ENCODE assay signal across 10 mouse cellular contexts in genomic region chr7:145301341-145302005, GRCm38 (mm10). TPM values are rescaled to one million over a fixed set of nuclear protein-coding genes. Genes with fewer than 3 reads are reported as not detected.
DNase-seq lines count a peak whose midpoint lies in the region; ATAC-seq and TF ChIP-seq lines count a peak whose summit lies in the region.
"Had no signal": no experiment of that assay in that cellular context is flagged by ENCODE, and none has a peak within 500 bp of the region (broad histone marks: within the 10 kb centered on the region; RNA-seq: fewer than 3 reads in every experiment).

No protein-coding gene starts in this region.

- H3K4me3 ChIP-seq in heart, adult 2 months, result peak overlapping the region; percentile 36
- H3K4me3 ChIP-seq in heart, embryonic 12.5 days, result no peak overlapping the region
- no peak overlapping the region for H3K4me3 ChIP-seq in embryonic facial prominence, embryonic 14.5 days (ENCODE audit: low read depth, low read length)
- no peak overlapping the region for H3K4me3 ChIP-seq in intestine, postnatal 0 days (ENCODE audit: low read depth, low read length)
- no peak overlapping the region for H3K4me3 ChIP-seq in forebrain, embryonic 12.5 days (replicated peaks)

- DNase-seq in heart, adult 2 months, result peak; percentile 53 to 69
- DNase-seq in MN1 (ENCODE audit: low spot score), result peak; percentile 24
- no peak for DNase-seq in embryonic facial prominence, embryonic 14.5 days (ENCODE audit: low spot score)
- DNase-seq in adrenal gland, postnatal 10 days, result no peak
- no peak for DNase-seq in layer of hippocampus, adult 18-20 months (ENCODE audit: low spot score in 2 of 2)

- TF ChIP-seq CTCF in heart, adult 2 months (IDR thresholded peaks at IDR 0.05), result no peak
- TF ChIP-seq CTCF in intestine, postnatal 0 days (IDR thresholded peaks at IDR 0.05; ENCODE audit: low read depth), result no peak

- 69% methylated on average over 6 of the region's 6 CpGs for WGBS in heart, adult 2 months
- WGBS in heart, embryonic 12.5 days, result 80% methylated on average over 6 of the region's 6 CpGs
- 76% methylated on average over 6 of the region's 6 CpGs for WGBS in embryonic facial prominence, embryonic 14.5 days
- WGBS in intestine, postnatal 0 days, result 81% methylated on average over 6 of the region's 6 CpGs
- WGBS in forebrain, embryonic 12.5 days, result 97% methylated on average over 6 of the region's 6 CpGs

- TF ChIP-seq POLR2A in heart, adult 2 months (IDR thresholded peaks at IDR 0.05; ENCODE audit: insufficient read depth, low read depth, low read length), result no peak

- TF ChIP-seq EP300 in heart, adult 2 months (IDR thresholded peaks at IDR 0.05; ENCODE audit: insufficient read depth, low read depth, low read length), result no peak

- intact Hi-C loops in heart, adult 2 months (cut with DNase I), result no loop called here

- no peaks in the 10 kb centered on the region; the same call in 1 of the 2 replicates for H3K9me3 ChIP-seq in heart, embryonic 12.5 days (replicated peaks)
- no peaks in the 10 kb centered on the region for H3K9me3 ChIP-seq in embryonic facial prominence, embryonic 14.5 days (ENCODE audit: control insufficient read depth, low read length)
- no peaks in the 10 kb centered on the region for H3K9me3 ChIP-seq in intestine, postnatal 0 days (ENCODE audit: control insufficient read depth)
- no peaks in the 10 kb centered on the region for H3K9me3 ChIP-seq in forebrain, embryonic 12.5 days

- H3K36me3 ChIP-seq in heart, adult 2 months (ENCODE audit: control insufficient read depth, insufficient read depth, low read length), result no peaks in the 10 kb centered on the region
- H3K36me3 ChIP-seq in heart, embryonic 12.5 days, result no peaks in the 10 kb centered on the region
- H3K36me3 ChIP-seq in embryonic facial prominence, embryonic 14.5 days (ENCODE audit: control insufficient read depth, insufficient read depth, low read length), result no peaks in the 10 kb centered on the region
- H3K36me3 ChIP-seq in intestine, postnatal 0 days (ENCODE audit: control insufficient read depth, insufficient read depth), result no peaks in the 10 kb centered on the region
- no peaks in the 10 kb centered on the region for H3K36me3 ChIP-seq in forebrain, embryonic 12.5 days (replicated peaks)

- H3K4me1 ChIP-seq in heart, adult 2 months (ENCODE audit: control insufficient read depth, insufficient read depth, low read length), result no peaks in the 10 kb centered on the region; the same call in 1 of the 2 replicates
- H3K4me1 ChIP-seq in heart, embryonic 12.5 days (replicated peaks), result peaks cover 5% of the 10 kb centered on the region
- H3K4me1 ChIP-seq in embryonic facial prominence, embryonic 14.5 days (ENCODE audit: control insufficient read depth, insufficient read depth, low read length), result peaks cover 28% of the 10 kb centered on the region
- H3K4me1 ChIP-seq in intestine, postnatal 0 days (replicated peaks; ENCODE audit: control insufficient read depth, insufficient read depth, low read length), result 0 out of 2 replicates have a peak, but pooled peaks cover 5% of the 10 kb centered on the region
- H3K4me1 ChIP-seq in forebrain, embryonic 12.5 days, result peaks cover 24% of the 10 kb centered on the region

- H3K9ac ChIP-seq in heart, adult 2 months (ENCODE audit: low read depth, low read length), result peak overlapping the region; percentile 54
- no peak overlapping the region for H3K9ac ChIP-seq in heart, embryonic 12.5 days
- no peak overlapping the region for H3K9ac ChIP-seq in embryonic facial prominence, embryonic 14.5 days (ENCODE audit: low read depth, low read length)
- no peak overlapping the region for H3K9ac ChIP-seq in intestine, postnatal 0 days (ENCODE audit: low read depth, low read length)
- H3K9ac ChIP-seq in forebrain, embryonic 12.5 days, result no peak overlapping the region

- peak overlapping the region; percentile 79 for H3K27ac ChIP-seq in heart, adult 2 months
- no peak overlapping the region for H3K27ac ChIP-seq in heart, embryonic 12.5 days (ENCODE audit: poor library complexity, severe bottlenecking)
- peak overlapping the region; percentile 56; the same call in 1 of the 2 replicates for H3K27ac ChIP-seq in embryonic facial prominence, embryonic 14.5 days (replicated peaks; ENCODE audit: low read depth, low read length)
- H3K27ac ChIP-seq in intestine, postnatal 0 days (ENCODE audit: low read depth, low read length), result no peak overlapping the region
- no peak overlapping the region for H3K27ac ChIP-seq in forebrain, embryonic 12.5 days

- H3K27me3 ChIP-seq in heart, adult 2 months (ENCODE audit: control insufficient read depth, insufficient read depth, low read length), result no peaks in the 10 kb centered on the region
- 0 out of 2 replicates have a peak, but pooled peaks cover 8% of the 10 kb centered on the region for H3K27me3 ChIP-seq in heart, embryonic 12.5 days (replicated peaks)
- no peaks in the 10 kb centered on the region for H3K27me3 ChIP-seq in embryonic facial prominence, embryonic 14.5 days (replicated peaks; ENCODE audit: control insufficient read depth, insufficient read depth, low read length)
- H3K27me3 ChIP-seq in intestine, postnatal 0 days (replicated peaks; ENCODE audit: control insufficient read depth, insufficient read depth, low read length), result no peaks in the 10 kb centered on the region
- no peaks in the 10 kb centered on the region for H3K27me3 ChIP-seq in forebrain, embryonic 12.5 days

- no peak overlapping the region for H3K4me2 ChIP-seq in heart, embryonic 12.5 days
- H3K4me2 ChIP-seq in embryonic facial prominence, embryonic 14.5 days (ENCODE audit: low read depth, low read length), result peak overlapping the region; percentile 3; the same call in 1 of the 2 replicates
- H3K4me2 ChIP-seq in intestine, postnatal 0 days (replicated peaks; ENCODE audit: low read depth), result peak overlapping the region; percentile 52
- H3K4me2 ChIP-seq in forebrain, embryonic 12.5 days, result no peak overlapping the region

- no peaks in the 10 kb centered on the region for H3K79me2 ChIP-seq in heart, adult 2 months (replicated peaks; ENCODE audit: control insufficient read depth, insufficient read depth, low read length)

- ATAC-seq in heart, embryonic 12.5 days (ENCODE audit: insufficient number of reproducible peaks, low FRiP score), result no peak
- ATAC-seq in embryonic facial prominence, embryonic 14.5 days (ENCODE audit: low read depth), result no peak
- ATAC-seq in intestine, postnatal 0 days, result no peak
- ATAC-seq in forebrain, embryonic 12.5 days (ENCODE audit: low FRiP score), result no peak

RNA-seq across cellular contexts. Expression of gene Mrgprf, which starts 0.8 kb away (rescaled TPM):
- total RNA-seq in heart, adult 2 months (2021), result 1 to 10 TPM; 2.9 to 4.0 TPM
- 10.8 and 16.4 TPM in 2 replicates for polyA plus RNA-seq in heart, adult 2 months (2012; rRNA removed)
- polyA plus RNA-seq in heart, embryonic 12.5 days (2016; fragmentation: Nextera tagmentation; extraction: Ambion mirVana), result 0.13 and 0.26 TPM in 2 replicates
- 7.5 and 10.0 TPM in 2 replicates for polyA plus RNA-seq in embryonic facial prominence, embryonic 14.5 days (2014; fragmentation: Nextera tagmentation; extraction: Ambion mirVana)
- 3.5 and 4.3 TPM in 2 replicates for polyA plus RNA-seq in intestine, postnatal 0 days (2015; fragmentation: Nextera tagmentation; extraction: Ambion mirVana)
- total RNA-seq in adrenal gland, postnatal 10 days (2021), result 1 to 10 TPM; 4.3 to 4.6 TPM
- polyA plus RNA-seq in forebrain, embryonic 12.5 days (2016; fragmentation: Nextera tagmentation; extraction: Ambion mirVana), result 0.46 and 0.47 TPM in 2 replicates
- total RNA-seq in layer of hippocampus, adult 18-20 months (2021), result under 1 TPM; 0.76 to 0.79 TPM

RNA-seq across cellular contexts. Expression of gene Mrgprd, which starts 13.2 kb away (rescaled TPM):
- not detected for total RNA-seq in heart, adult 2 months (2021)
- not detected in 2 replicates for polyA plus RNA-seq in heart, adult 2 months (2012; rRNA removed)
- polyA plus RNA-seq in heart, embryonic 12.5 days (2016; fragmentation: Nextera tagmentation; extraction: Ambion mirVana), result not detected in 2 replicates
- polyA plus RNA-seq in embryonic facial prominence, embryonic 14.5 days (2014; fragmentation: Nextera tagmentation; extraction: Ambion mirVana), result not detected in 2 replicates
- not detected in 2 replicates for polyA plus RNA-seq in intestine, postnatal 0 days (2015; fragmentation: Nextera tagmentation; extraction: Ambion mirVana)
- total RNA-seq in adrenal gland, postnatal 10 days (2021), result not detected
- not detected in 2 replicates for polyA plus RNA-seq in forebrain, embryonic 12.5 days (2016; fragmentation: Nextera tagmentation; extraction: Ambion mirVana)
- total RNA-seq in layer of hippocampus, adult 18-20 months (2021), result not detected
- total RNA-seq: left cerebral cortex, adult 8-10 months had no signal
- polyA plus RNA-seq: neural tube, embryonic 14.5 days had no signal

RNA-seq across cellular contexts. Expression of gene Tpcn2, which starts 17.7 kb away (rescaled TPM):
- 1 to 10 TPM; 1.9 to 3.0 TPM for total RNA-seq in heart, adult 2 months (2021)
- 7.9 and 8.7 TPM in 2 replicates for polyA plus RNA-seq in heart, adult 2 months (2012; rRNA removed)
- 6.4 and 7.3 TPM in 2 replicates for polyA plus RNA-seq in heart, embryonic 12.5 days (2016; fragmentation: Nextera tagmentation; extraction: Ambion mirVana)
- 3.6 and 3.7 TPM in 2 replicates for polyA plus RNA-seq in embryonic facial prominence, embryonic 14.5 days (2014; fragmentation: Nextera tagmentation; extraction: Ambion mirVana)
- 7.6 and 8.0 TPM in 2 replicates for polyA plus RNA-seq in intestine, postnatal 0 days (2015; fragmentation: Nextera tagmentation; extraction: Ambion mirVana)
- 10 to 100 TPM; 12.4 to 18.4 TPM for total RNA-seq in adrenal gland, postnatal 10 days (2021)
- polyA plus RNA-seq in forebrain, embryonic 12.5 days (2016; fragmentation: Nextera tagmentation; extraction: Ambion mirVana), result 4.8 and 5.2 TPM in 2 replicates
- 1 to 10 TPM; 5.8 to 6.4 TPM for total RNA-seq in layer of hippocampus, adult 18-20 months (2021)

Comparison
In these comparisons a context has a peak if more than half of its experiments do, and no peak if none do; other contexts are left out.
1. H3K27ac ChIP-seq: peak in heart, adult 2 months (single experiment) and embryonic facial prominence, embryonic 14.5 days (single experiment); none in heart, embryonic 12.5 days (single experiment), intestine, postnatal 0 days (single experiment) and forebrain, embryonic 12.5 days (single experiment).
2. DNase-seq: peak in heart, adult 2 months (2 of 2) and MN1 (single experiment); none in embryonic facial prominence, embryonic 14.5 days (single experiment), adrenal gland, postnatal 10 days (single experiment) and layer of hippocampus, adult 18-20 months (0 of 2).
3. H3K4me2 ChIP-seq: peak in embryonic facial prominence, embryonic 14.5 days (single experiment) and intestine, postnatal 0 days (single experiment); none in heart, embryonic 12.5 days (single experiment) and forebrain, embryonic 12.5 days (single experiment).